Mouse (Mus musculus) kidney, embryonic 15.5 days (tissue): ENCODE measurements around the gene Cep112. TPM values are rescaled to one million over a fixed set of nuclear protein-coding genes. Genes with fewer than 3 reads are reported as not detected.

Experiments
- ATAC-seq: fragments of 200-750 bp; cut with Nextera tagmentation; replicated peaks from 2 replicates; pipeline ENCODE4 v1.8.0; 2017; ENCODE audit warnings: moderate TSS enrichment; ENCODE audit not compliant: low FRiP score
- H3K27ac ChIP-seq: fragments of 300-500 bp; sonication (generic); 2 replicates; pipeline ENCODE4 v1.5.1; 2015; ENCODE audit warnings: mild to moderate bottlenecking, inconsistent platforms
- H3K27me3 ChIP-seq: fragments of 300-500 bp; sonication (generic); 2 replicates; pipeline ENCODE4 v1.6.1; 2015; ENCODE audit warnings: inconsistent platforms
- H3K36me3 ChIP-seq: fragments of 300-500 bp; sonication (generic); 2 replicates; pipeline ENCODE4 v1.6.1; 2015; ENCODE audit warnings: inconsistent platforms
- H3K4me1 ChIP-seq: fragments of 300-500 bp; sonication (generic); 2 replicates; pipeline ENCODE4 v1.6.1; 2015; ENCODE audit warnings: inconsistent platforms
- H3K4me2 ChIP-seq: fragments of 300-500 bp; sonication (generic); 2 replicates; pipeline ENCODE4 v1.6.1; 2015; ENCODE audit warnings: moderate library complexity, mild to moderate bottlenecking, inconsistent platforms
- H3K4me3 ChIP-seq: fragments of 300-500 bp; sonication (generic); replicated peaks from 2 replicates; pipeline ENCODE4 v1.5.1; 2015; ENCODE audit warnings: mild to moderate bottlenecking, inconsistent platforms
- H3K9ac ChIP-seq: fragments of 300-500 bp; sonication (generic); 2 replicates; pipeline ENCODE4 v1.6.1; 2015; ENCODE audit warnings: mild to moderate bottlenecking, inconsistent platforms
- H3K9me3 ChIP-seq: fragments of 300-500 bp; sonication (generic); replicated peaks from 2 replicates; pipeline ENCODE4 v1.6.1; 2016; ENCODE audit warnings: inconsistent platforms
- WGBS: fragments of 180-500 bp; shearing (Covaris S2); methylation state at CpG from one replicate; pipeline ENCODE4 v1.1.7; 2015; ENCODE audit warnings: mixed read lengths; 5-methylcytosine and 5-hydroxymethylcytosine counted together
- polyA plus RNA-seq: library from polyadenylated mRNA; unstranded; fragments of >200 nt; fragmentation: Nextera tagmentation; extraction: Ambion mirVana; gene quantifications from 2 replicates; pipeline ENCODE4 v1.2.1, GENCODE M21; 2015

The Cep112 gene
- polyA plus RNA-seq, 1 experiment from 2014 or later = 13.7 TPM

DNA sequence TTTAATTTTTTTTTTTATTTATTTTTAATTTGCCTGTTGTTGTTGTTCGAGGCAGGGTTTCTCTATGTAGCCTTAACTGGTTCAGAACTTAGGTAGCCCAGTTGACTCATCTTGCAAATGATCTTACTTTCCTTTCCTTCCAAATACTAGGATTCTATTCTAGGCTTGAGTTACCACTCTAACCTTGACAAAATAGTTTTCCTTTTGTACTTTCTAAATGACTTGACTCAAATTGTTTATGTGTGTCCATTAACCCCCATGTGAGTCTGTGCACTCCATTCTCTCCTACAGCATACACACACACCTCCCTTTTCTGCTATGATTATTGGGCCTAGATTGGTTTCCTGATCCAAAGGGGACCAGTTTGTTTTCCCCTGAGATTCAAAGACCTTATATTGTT, 128.9 kb downstream of the Cep112 start:
- no peak overlapping the region for H3K4me3 ChIP-seq
- H3K9me3 ChIP-seq = no peaks in the 10 kb centered on the region
- H3K9ac ChIP-seq = no peak overlapping the region
- H3K27ac ChIP-seq = no peak overlapping the region
- ATAC-seq = no peak
- H3K4me2 ChIP-seq = no peak overlapping the region
- H3K4me1 ChIP-seq = no peaks in the 10 kb centered on the region
- WGBS = 86% methylated on average over 1 of the region's 1 CpGs
- H3K27me3 ChIP-seq = no peaks in the 10 kb centered on the region
- no peaks in the 10 kb centered on the region for H3K36me3 ChIP-seq

DNA sequence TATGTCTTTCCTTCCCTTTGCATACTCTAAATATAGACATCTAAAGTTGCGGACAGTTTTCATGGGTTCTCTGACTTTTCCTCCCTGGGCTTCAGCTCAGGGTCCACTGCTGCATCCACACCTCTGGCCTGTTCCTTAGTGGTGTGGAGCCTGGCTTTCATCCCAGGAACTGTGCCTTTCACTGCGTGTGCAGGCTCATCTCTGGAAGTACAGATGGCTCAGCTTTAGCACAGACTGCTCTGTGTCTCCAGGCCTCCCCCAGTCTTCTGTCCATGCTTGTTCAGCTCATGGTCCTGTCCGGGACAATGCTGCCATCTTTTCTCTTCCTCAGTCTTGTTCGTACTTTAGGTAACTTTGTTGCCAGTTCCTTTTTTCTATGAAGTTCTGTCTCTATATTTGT, 133.6 kb downstream of the Cep112 start:
- no peaks in the 10 kb centered on the region for H3K4me1 ChIP-seq
- no peak for ATAC-seq
- H3K27ac ChIP-seq = no peak overlapping the region
- H3K4me2 ChIP-seq = no peak overlapping the region
- 79% methylated on average over 4 of the region's 4 CpGs for WGBS
- H3K36me3 ChIP-seq = no peaks in the 10 kb centered on the region
- H3K9me3 ChIP-seq = no peaks in the 10 kb centered on the region
- no peak overlapping the region for H3K4me3 ChIP-seq
- no peaks in the 10 kb centered on the region for H3K27me3 ChIP-seq
- H3K9ac ChIP-seq = no peak overlapping the region

DNA sequence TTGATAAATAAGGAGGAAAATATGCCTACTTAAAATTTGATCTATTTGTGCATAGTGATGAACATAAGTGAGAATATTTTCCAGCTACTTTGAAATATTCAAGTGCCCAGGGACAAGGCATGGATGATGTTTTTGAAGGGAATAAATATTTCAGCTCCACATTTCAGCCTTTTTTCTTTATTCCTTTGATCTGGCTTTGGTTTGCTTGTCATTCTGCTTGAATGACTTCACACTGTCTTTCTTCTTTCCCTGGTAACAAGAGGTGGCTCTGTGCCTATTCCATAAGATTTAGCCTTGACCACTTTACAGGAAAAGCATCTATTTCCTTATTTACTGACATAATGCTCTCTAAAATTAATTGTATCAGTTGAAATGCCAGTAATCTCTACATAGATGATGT, 134.5 kb downstream of the Cep112 start:
- no peak overlapping the region for H3K4me3 ChIP-seq
- no peaks in the 10 kb centered on the region for H3K9me3 ChIP-seq
- H3K9ac ChIP-seq = no peak overlapping the region
- H3K4me1 ChIP-seq = no peaks in the 10 kb centered on the region
- no peaks in the 10 kb centered on the region for H3K27me3 ChIP-seq
- no peaks in the 10 kb centered on the region for H3K36me3 ChIP-seq
- H3K27ac ChIP-seq = no peak overlapping the region
- no peak overlapping the region for H3K4me2 ChIP-seq
- no peak for ATAC-seq

DNA sequence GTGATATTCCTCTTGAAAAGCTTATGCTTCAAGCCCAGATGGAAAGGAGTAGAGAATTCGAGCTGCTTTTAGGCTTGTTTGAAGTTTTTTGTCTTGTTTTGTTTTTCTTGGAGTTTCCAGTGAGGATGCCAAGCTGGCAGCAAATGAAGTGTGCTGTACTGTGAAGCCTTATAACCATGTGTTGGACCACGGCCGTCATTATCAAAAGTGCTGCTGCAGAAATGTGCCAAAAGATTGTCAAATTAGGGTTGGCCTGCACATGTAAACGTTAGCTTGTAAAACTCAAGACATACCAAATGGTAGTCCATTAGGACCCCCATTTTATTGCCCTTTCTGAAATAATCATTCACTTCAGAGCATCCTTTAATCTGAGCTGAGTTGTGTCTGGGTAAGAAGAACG, 137.1 kb downstream of the Cep112 start:
- H3K27ac ChIP-seq = no peak overlapping the region
- WGBS = 34% methylated on average over 5 of the region's 5 CpGs
- no peaks in the 10 kb centered on the region for H3K36me3 ChIP-seq
- H3K9me3 ChIP-seq = no peaks in the 10 kb centered on the region
- no peak overlapping the region for H3K4me3 ChIP-seq
- no peaks in the 10 kb centered on the region for H3K27me3 ChIP-seq
- no peaks in the 10 kb centered on the region for H3K4me1 ChIP-seq
- H3K4me2 ChIP-seq = no peak overlapping the region
- no peak for ATAC-seq
- no peak overlapping the region for H3K9ac ChIP-seq

DNA sequence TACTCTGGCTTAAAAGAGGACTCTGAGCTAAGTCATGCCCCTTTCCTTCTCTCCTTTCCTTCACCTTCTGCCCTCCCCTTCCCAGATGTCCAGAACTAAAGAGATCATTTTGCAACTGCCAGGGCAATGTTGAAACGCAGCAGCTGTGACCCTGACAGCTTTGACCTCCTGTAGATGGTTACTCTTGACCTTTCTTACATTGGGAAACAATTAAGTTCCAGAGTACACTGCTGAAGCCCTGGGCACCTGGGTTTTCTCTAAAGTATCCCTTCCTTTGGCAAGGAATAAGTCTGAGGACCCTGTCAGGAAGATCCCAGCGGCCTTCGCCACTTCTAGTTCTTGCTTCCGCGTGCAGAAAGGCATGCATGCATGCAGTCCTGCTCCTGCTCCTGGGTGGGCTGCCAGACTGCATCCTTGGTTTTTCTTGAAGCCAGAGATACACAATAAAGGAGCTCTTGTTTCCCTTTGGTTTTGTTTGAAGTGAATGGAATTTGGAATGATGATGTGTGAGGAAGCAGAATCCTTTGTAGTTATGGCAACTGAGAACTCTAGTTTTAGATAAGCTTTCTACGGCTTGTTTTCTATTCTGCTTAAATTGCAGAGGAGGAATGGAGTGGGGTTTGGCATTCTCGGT, 161.7 kb downstream of the Cep112 start:
- Histone ChIP-seq H3K9ac (no peak overlapping the region), H3K27me3 (no peaks in the 10 kb centered on the region), H3K4me1 (no peaks in the 10 kb centered on the region), H3K4me2 (no peak overlapping the region), H3K4me3 (no peak overlapping the region), H3K36me3 (no peaks in the 10 kb centered on the region), H3K27ac (no peak overlapping the region), H3K9me3 (no peaks in the 10 kb centered on the region)
- 38% methylated on average over 7 of the region's 7 CpGs for WGBS
- peak; percentile 81 for ATAC-seq

DNA sequence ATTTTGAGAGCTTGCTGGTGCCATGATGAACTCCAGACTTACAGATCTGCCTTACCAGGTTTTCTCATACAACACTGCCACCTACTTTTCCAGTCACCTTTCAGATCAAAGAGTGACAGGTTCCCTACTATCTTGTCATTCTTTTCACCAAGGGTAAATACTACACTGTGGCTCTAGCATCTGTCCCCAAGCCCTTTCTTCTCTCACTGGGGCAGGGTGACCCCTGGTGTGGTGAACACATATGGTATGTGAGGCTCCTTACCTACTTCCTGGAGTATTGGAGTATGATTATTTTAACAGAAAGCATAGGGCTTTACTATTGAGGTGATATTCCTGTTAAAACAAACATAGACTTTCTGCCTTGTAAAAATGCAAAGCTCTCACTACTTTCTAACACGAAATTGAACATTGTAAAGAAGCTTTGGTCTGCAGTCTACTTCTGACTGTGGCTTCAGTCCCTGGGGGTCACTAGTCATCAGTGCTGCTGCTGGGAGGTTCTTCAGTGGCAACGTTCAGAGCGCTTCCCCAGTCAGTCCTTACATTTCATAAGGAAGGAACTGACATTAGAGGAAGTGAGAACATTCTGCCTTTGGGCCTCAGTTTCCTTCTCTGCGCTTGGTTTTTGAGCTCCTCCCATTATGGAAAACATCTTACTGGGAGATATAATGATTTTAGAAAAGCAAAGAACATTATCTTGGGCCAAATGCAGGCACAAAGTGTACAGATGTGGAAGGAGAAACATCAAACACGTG, 168.4 kb downstream of the Cep112 start:
- Histone ChIP-seq H3K36me3 (no peaks in the 10 kb centered on the region), H3K9me3 (no peaks in the 10 kb centered on the region), H3K4me3 (no peak overlapping the region), H3K4me2 (no peak overlapping the region), H3K4me1 (no peaks in the 10 kb centered on the region), H3K9ac (no peak overlapping the region), H3K27me3 (no peaks in the 10 kb centered on the region), H3K27ac (no peak overlapping the region)
- ATAC-seq = no peak
- WGBS = 68% methylated on average over 5 of the region's 5 CpGs

DNA sequence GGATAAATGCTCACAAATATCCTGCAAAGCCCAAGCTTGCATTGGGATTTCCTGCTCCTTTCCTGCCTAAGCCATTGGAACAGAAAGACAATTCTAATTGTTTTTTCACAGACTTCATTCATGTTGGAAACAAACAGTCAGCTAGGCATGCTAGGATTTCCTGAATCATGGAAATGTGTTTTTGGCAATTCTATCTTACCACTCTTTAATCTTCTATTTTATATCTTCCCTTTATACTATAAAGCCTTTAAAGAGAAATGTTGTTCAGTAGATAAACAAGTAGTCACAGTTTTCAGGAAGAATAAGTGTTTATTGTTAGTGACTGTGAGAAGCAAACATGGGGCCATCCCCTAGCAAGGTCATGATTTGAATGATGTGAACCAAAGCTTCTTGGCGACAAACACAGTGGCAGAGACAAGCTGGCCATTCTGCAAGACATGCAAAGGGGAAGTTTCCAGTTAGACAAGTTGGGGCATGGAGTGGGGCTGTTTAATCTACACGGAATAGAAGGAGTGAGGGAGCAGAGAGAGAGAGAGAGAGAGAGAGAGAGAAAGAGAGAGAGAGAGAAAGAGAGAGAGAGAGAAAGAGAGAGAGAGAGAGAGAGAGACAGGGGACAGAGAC, 169.1 kb downstream of the Cep112 start:
- 78% methylated on average over 2 of the region's 2 CpGs for WGBS

DNA sequence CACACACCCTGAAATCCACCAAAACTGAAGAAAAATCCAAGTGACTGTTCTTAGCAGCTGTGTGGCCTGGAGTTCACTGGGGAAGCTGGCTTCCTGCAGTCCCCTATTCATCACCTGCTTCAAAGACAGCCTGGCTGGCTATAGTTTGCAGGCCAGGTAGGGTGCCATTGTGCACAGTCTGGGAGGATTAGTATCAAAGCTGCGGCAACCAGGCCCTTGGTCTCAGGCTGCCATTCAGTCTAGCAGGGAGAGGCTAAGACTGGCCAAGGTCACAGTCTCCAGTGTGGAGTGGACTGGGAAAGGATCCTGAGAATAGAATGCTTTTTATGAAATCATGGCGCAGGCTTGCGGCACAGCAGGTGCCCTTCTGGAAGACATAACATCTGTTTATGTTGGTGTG, 180.3 kb downstream of the Cep112 start:
- no peak for ATAC-seq
- no peak overlapping the region for H3K4me2 ChIP-seq
- WGBS = 79% methylated on average over 3 of the region's 3 CpGs
- H3K36me3 ChIP-seq = no peaks in the 10 kb centered on the region
- H3K4me1 ChIP-seq = no peaks in the 10 kb centered on the region
- no peaks in the 10 kb centered on the region for H3K27me3 ChIP-seq
- H3K9me3 ChIP-seq = no peaks in the 10 kb centered on the region
- no peak overlapping the region for H3K9ac ChIP-seq
- no peak overlapping the region for H3K4me3 ChIP-seq
- H3K27ac ChIP-seq = no peak overlapping the region

More for the DNA sequence above, 169.1 kb downstream of the Cep112 start:
- Histone ChIP-seq H3K4me3 (no peak overlapping the region), H3K9me3 (no peaks in the 10 kb centered on the region), H3K27me3 (no peaks in the 10 kb centered on the region), H3K36me3 (no peaks in the 10 kb centered on the region), H3K4me1 (no peaks in the 10 kb centered on the region), H3K9ac (no peak overlapping the region), H3K4me2 (no peak overlapping the region), H3K27ac (no peak overlapping the region)
- no peak for ATAC-seq

DNA sequence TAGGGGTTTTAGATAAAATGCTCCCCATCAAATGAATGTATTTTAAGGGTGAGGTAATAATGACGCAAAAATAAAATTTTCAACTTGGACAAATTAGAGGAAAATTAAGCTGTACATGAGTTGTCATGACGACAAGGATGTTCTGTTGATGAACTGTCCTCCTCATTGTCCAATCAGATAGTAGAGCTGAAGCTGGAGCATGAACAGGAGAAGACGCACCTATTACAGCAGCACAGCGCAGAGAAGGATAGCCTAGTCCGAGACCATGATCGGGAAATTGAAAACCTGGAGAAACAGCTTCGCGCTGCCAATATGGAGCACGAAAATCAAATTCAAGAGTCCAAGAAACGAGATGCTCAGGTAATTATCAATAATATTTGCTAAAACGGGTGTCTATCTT, 181.0 kb downstream of the Cep112 start:
- Histone ChIP-seq H3K27ac (no peak overlapping the region), H3K4me1 (no peaks in the 10 kb centered on the region), H3K4me2 (no peak overlapping the region), H3K36me3 (no peaks in the 10 kb centered on the region), H3K9ac (no peak overlapping the region), H3K9me3 (no peaks in the 10 kb centered on the region), H3K27me3 (no peaks in the 10 kb centered on the region), H3K4me3 (no peak overlapping the region)
- ATAC-seq = no peak
- 94% methylated on average over 11 of the region's 11 CpGs for WGBS

DNA sequence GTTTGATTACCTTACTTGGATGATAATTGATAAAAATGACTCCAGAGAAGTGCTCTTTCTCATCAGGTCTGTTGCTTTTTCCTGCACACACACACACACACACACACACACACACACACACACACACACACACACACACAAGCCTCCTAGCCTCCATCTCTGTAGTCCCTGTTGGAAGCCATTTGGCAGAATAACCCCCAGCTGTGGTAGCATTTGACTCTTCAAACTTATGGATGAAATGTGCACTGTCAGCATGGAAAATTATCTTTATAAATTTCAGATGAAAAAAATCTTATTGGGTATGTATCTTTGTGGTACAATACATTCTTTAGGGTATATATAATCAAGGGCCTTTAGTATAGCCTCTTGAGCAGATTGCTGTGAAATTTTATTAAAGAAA, 181.8 kb downstream of the Cep112 start:
- H3K9me3 ChIP-seq = no peaks in the 10 kb centered on the region
- H3K4me2 ChIP-seq = no peak overlapping the region
- H3K27ac ChIP-seq = no peak overlapping the region
- H3K27me3 ChIP-seq = no peaks in the 10 kb centered on the region
- no peak overlapping the region for H3K9ac ChIP-seq
- ATAC-seq = no peak
- H3K4me3 ChIP-seq = no peak overlapping the region
- H3K36me3 ChIP-seq = no peaks in the 10 kb centered on the region
- H3K4me1 ChIP-seq = no peaks in the 10 kb centered on the region

DNA sequence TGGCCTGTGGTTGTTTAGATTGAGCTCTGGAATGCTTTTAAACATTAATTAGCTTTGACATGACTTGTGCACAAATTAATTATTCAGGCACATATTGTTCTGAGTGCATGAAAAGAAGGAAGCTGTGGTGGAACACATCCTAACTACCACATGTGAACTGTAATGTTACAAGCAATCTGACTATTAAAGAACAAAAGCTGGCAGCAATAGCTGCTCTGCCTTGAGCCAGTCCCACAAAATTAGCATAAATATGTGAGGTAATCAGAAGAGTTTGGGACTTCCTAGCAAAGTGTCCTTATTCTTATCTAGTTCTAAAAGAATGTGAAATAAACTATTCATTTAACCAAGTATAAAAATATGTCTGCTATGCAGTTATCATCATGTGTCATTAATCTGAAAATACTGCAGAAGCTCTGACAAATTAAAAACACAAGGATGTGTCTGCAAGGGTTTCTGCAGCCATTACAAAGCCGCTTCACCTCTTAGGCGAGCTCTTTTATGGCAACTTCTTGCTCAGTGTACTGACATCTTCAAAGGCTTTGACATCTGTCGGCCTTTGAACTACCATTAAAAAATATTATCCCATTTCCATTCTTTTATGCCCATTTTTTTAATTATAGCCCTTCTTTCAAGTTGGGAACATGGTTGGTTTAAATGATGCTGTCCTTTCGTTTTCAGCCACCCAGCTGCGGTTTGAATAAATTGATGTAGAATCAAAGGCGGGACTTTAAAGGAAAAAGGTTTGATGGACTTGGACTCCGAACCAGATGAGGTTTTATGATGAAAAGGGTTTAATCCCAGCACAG, 195.8 kb downstream of the Cep112 start:
- ATAC-seq = no peak
- no peaks in the 10 kb centered on the region for H3K36me3 ChIP-seq
- H3K27me3 ChIP-seq = no peaks in the 10 kb centered on the region
- WGBS = 61% methylated on average over 7 of the region's 7 CpGs
- no peak overlapping the region for H3K9ac ChIP-seq
- no peak overlapping the region for H3K27ac ChIP-seq
- no peaks in the 10 kb centered on the region for H3K4me1 ChIP-seq
- H3K9me3 ChIP-seq = no peaks in the 10 kb centered on the region
- no peak overlapping the region for H3K4me2 ChIP-seq
- no peak overlapping the region for H3K4me3 ChIP-seq

DNA sequence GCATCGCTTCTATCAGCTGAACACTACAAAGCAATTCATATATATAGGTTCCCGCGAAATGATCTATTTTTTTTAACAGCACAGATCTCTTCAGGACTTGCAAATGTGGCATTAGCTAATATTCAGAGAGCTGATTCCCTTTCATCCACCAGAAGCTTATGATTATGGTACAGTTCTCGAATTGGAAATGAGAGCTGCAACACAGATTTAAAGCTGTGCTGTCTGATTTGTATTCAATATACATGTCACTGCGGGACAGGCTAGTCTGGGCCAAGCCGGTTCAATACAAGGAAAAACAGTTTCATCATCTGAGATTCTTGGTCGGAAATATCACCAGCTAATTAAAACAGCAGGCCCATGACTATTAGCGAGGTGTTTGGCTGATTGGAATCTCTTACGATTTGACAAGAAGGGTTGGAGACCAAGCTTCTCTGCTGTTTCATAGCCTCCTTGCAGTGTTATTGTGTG, 196.5 kb downstream of the Cep112 start:
- Histone ChIP-seq H3K9me3 (no peaks in the 10 kb centered on the region), H3K27ac (no peak overlapping the region), H3K36me3 (no peaks in the 10 kb centered on the region), H3K9ac (no peak overlapping the region), H3K4me3 (no peak overlapping the region), H3K4me1 (no peaks in the 10 kb centered on the region), H3K4me2 (no peak overlapping the region), H3K27me3 (no peaks in the 10 kb centered on the region)
- WGBS = 79% methylated on average over 9 of the region's 9 CpGs
- no peak for ATAC-seq
